Mouse (Mus musculus) cerebellum, postnatal 36 days (tissue): ENCODE measurements around the gene Scd4.
"Not testable (repeated sequence)": the region's sequence is repeated elsewhere in the genome, so short reads cannot be mapped to it uniquely, and the experiment has no call there.

ENCODE experiments used
- DNase-seq, 2 experiments: peaks; one replicate each; pipeline ENCODE4 v3.0.0; 2021 to 2022; ENCODE audit warnings: mixed read lengths in 2 of 2

Gene Scd4

DNA sequence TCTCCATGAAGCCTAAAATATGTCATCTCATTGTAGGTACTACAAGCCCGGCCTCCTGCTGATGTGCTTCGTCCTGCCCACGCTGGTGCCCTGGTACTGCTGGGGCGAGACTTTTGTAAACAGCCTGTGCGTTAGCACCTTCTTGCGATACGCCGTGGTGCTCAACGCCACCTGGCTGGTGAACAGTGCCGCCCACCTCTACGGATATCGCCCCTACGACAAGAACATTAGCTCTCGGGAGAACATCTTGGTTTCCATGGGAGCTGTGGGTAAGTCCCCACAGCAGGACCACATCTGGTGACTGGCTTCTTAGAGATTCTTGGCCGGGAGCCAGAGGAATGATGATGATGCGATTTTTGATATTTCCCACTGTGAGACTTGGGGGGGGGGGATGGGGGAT lies 31.7 kb upstream of the Scd4 start:
- peak in 1 of 2 experiments; percentile 34 for DNase-seq

DNA sequence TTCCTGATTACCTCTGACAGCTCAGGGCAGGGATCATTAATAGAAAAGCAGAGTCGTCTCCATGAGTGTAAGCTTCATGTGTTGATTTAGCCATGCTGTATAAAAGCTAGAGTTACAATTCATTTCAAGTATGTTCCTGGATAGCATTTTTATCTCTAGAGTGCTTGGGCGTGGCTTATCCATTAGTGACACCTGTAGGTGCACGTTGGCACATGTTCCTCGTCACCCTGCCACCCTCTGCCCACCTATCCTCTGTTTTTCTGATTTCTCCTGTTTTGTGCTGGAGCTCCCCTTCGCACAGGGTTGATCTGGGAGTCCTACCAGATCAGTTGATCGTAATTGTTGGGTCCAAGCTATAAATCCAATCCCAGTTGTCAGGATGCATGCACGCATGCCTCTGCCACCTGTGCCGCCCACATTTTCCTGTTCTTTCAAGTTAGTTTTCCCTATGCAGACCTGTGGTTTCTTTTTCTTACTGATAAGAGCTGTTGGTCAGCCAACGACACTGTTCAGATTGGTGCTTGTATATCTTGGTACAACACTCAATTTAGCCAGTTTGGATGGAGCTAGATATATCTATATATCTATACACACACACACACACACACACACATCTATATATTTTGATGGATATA lies 31.1 kb upstream of the Scd4 start:
- no peak for DNase-seq

DNA sequence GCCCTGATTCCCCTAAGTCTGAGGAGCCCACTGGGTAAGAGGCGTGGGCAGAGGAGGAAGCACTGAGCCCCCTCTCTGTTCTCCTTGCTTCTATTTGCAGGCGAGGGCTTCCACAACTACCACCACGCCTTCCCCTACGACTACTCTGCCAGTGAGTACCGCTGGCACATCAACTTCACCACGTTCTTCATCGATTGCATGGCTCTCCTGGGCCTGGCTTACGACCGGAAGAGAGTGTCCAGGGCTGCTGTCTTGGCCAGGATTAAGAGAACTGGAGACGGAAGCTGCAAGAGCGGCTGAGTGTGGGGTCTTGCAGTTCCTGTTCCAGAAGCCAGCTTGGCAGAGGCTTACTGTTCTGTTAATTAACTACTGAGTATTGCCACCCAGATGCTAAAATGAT lies 30.0 kb upstream of the Scd4 start:
- DNase-seq: no peak

DNA sequence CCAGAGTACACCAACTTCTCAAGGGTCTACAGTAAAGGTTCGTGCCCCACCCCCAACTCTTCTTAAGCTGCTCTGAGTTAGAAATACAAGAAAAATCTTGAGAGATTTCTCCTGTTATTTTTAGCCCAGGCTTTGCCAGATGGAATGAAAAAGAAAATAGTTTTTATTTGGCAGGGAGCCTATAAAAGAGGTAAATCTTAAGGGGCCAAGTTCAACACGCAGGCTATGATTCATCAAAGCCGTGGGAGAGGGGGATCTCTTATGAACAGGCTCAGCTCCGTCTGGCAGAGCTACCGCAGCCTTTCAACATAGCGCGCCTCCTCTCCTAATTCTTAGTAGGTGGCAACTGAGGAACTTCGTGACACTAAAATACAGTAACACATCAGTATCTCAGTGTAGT lies 29.4 kb upstream of the Scd4 start:
- no peak for DNase-seq

DNA sequence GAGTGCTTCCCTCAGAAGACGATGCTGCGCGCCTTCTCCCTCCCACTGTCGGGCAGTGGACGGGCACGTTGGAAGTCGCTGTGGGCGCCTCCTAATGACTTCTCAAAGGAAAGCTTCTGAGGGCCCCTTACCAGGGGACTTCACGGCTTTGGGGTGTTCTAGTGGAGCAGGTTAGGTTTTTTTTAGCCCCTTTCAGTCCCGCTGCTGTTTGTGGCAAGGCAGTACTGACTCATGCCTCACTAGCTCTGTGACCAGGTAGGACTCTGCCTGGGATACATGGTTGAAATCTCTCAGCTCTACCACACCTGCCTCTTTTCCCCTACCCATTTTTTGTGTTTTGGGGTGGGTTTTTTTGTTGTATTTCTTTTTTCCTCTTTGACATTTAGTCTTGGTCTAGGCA lies 28.5 kb upstream of the Scd4 start:
- no peak for DNase-seq

DNA sequence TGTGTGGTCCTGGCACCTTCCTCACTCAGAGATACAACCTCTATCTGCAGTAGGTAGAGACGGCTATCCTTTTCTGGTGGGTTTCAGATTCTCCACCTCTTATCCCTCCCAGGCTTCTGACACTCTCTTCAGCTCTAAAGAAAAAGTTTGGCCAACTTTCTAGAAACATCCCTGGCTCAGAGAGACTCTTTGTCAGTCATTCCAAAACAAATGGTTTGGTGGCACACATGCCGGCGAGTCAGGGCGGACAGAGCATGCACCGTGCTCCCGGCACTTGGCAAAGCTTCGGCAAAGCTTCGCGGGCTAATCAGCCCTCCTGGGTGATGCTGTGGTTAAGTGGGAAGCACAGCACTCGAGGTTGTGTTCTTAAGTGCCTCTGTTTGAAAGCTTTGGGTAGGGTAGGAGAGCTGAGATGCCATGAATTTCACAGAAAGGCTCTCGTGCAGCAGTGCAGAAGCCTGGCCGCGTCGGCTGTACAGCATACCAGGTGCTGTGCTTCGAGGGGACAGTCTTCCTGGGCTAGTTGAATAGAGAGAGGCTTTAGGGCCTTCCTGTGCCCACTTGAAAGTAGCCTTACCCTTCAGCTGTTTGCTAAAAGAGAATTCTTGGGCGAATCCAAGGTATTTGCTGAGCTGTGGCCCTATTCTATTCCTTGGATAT lies 27.9 kb upstream of the Scd4 start:
- no peak for DNase-seq

DNA sequence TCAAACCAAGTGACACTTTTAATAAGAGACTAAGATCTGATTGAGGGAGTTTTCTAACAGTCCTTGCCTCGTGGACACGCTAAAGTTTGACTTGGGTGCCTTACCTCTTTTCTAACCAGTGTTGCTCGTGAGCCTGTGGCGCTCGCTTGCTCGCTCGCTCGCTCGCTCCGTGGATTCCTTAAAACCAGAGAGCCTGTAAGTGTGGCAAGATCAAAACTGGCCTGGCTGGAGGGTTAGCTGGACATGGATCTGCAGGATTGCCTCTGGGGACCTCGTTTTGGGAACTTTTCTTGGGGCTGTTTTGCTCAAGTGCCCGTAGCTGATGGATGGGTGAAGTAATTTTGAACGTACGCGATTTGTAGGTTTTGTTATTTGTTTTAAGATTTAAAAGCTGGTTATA lies 27.2 kb upstream of the Scd4 start:
- no peak for DNase-seq

DNA sequence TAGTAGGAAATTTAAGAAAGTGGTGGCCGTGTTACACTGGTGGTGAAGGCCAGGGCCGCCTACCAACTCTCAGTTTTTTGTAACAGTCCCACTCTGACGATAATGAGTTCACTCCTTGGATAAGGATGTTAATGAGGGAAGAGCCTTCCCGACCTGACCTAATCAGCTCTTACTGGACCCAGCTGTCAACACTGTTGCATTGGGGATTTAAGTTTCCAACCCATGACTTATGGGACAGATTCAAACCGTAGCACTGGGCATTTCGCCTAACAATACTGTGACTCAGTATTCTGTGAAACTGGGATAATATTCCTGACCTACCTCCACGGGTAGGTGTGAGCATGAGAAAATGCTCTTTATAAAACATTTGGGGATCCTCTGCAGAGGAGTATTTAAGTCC lies 26.7 kb upstream of the Scd4 start:
- DNase-seq: no peak

DNA sequence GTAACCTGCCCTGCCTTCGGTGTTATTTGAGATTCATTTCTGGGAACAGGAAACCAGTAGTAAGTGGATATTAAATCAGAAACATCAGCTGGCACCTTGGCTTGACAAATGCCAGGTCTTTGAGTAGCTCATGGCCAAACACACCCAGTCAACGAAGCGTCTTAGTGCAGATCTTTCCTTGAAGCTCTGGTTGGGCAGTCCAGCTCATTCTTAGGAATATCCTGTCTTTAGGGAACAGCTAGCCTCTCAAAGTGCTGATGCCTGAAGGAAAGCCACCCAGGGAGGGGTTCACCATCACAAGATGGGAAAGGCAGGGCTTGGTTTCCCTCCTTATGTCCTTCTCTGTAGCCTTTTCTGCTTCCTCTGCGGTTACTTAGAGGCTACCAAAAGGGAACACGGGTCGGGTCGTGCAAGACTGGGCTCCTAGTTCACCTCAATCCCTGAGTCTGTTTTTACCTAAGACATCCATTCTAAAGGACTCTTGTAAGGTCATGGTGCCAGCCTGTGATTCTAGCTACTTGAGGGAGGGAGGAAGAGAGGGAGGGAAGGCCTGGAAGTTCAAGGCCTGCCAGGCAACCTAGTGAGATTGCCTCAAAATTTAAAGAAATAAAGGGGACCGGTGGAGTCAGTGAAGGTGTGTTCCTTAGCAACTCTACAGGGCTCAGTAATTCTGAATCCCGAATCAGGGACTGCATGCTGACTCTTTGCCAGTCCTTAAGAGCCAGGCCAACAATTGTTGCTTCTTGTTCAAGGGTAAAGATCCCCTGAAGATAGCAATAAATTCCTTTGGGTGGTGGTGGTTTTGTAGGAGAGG lies 25.6 kb upstream of the Scd4 start:
- no peak for DNase-seq

DNA sequence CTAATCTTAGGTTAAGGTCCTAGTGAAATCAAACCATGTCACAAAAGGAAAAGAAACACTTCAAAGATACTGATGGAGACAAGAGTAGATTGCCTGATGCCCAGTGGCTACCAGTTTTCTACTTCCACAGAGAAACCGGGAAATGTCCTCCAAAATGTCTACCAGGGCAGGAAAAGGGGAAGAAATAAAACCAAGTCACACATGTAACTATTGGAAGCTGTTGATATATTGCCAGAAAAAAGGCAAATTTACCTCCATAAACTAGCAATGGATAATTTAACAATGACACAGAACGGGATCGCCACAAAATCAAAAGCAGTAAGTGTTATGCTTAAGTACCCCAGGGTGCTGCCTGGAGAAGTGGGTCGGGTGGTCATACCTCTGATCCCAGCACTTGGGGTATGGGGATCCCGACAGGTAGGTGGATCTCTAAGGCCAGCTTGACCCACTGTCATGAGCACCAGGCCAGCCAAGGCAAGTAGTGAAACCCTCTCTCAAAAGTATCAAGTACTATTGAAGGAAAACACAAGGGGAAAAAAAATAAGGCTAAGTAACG lies 24.9 kb upstream of the Scd4 start:
- DNase-seq: no peak

DNA sequence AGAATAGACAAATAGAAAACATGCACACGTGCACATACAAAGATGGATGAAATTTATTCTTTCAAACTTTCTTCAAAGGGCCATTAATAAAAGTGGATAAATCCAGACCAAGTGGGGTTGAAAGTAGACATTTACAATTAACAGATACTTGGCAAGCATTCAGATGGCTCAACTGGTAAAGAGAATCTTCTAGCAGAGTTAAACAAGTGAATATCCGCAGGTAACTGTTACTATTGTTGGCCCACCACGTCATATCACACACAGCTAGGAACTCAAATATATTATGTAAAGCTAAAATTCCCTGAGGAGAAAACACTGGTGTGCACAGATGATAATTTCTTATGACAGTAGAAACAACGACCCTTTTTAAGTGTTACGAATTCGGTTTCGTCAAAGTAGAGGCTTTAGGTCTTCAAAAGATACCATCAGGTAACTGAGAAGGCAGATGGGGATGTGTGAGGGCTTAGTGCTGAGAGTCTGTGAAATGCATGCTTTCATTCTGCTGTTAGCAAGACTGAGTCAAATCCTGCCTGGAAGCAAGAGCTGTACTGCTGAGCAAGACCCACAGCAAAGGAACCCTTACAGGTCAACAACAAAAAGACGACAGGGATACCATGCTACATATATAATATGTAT lies 24.2 kb upstream of the Scd4 start:
- DNase-seq: no peak

DNA sequence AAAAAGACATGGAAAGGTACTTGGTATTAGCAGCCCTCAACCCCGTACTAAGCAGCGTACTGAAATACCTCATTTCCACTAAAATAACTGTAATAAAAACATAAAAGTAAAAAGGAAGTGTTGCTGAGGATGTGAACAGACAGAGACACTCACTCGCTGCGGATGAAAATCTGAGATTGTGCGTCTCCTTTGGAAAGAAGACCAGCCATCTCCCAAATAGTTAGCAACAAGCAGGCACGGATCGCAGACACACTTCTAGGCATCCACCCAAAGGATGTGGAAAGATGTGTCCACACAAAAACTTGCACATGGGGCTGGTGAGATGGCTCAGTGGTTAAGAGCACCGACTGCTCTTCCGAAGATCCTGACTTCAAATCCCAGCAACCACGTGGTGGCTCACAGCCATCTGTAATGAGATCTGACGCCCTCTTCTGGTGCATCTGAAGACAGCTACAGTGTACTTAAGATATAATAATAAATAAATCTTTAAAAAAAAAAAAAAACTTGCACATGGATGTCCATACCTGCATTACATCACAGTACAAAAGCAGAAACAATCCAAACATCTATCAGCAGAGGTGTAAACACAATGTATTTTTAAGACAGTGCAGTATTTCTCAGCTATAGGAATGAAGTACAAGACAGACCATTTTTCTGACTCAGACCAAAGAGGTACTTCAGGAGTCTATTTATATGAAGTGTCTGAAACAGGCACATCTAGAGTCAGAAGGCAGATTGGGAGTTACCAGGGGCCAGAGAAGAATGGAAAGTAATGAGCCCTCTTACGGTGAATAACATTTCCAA lies 23.3 kb upstream of the Scd4 start:
- no peak for DNase-seq

DNA sequence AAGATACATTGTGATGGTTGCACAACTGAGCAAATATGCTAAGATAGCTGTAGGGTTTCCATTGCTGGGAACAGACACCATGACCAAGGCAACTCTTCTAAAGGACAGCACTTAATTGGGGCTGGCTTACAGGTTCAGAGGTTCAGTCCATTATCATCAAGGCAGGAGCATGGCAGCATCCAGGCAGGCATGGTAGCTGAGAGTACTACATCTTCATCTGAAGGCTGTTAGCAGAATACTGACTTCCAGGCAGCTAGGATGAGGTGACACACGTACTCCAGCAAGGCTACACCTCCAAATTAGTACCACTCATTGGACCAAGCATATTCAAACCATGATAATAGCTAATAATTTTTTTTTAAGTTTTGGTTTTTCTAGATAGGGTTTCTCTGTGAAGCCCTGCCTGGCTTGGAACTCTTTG lies 22.7 kb upstream of the Scd4 start:
- not testable (repeated sequence) for DNase-seq

DNA sequence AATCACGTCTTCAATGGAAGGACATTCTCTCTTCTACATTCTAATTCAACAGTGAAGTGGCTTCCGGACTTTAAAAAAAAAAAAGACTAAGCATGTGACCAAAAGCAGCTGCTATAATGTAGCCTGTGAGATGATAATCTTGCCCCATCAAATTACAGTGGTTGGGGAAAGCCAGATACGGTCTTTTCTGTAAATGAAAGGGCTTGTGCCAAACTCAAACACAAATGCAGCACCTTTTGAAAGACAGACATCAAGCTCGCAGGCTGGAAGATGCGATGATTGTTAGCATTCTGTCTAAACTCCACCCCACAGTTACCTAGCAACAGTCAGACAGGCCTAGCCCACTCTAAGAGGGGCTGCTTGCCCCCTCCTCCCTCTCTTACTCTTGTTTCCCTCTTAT lies 22.1 kb upstream of the Scd4 start:
- DNase-seq: no peak

DNA sequence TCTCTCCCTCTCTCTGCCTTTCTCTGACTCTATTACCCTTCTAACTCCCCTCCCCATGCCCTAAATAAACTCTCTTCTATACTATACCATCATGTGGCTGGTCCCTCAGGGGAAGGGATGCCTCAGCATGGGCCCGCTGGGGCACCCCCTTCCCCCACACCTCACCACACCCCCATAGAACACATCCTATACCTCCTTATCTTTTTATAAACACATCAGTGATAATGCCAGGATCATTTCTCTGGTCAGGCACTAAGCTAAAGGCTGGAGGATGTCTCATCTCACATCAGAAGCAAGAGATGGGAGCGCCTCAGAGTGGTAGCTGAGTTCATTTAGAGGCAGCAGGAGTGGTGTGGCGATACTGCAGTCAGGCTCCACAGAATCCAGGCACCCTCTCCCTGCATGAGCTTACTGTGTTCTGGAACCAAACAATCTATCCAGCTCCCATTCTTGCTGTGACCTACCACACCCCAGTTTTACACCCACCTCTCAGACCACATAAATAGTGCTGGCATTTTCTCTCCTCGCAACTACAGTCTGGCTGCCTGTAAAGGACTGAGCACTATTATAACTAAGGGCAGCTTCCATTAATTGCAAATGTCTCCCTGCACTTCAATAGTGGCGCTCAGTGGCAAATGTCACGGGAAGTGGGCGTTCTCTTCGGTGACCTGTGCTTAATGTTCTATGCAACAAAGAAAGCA lies 21.4 kb upstream of the Scd4 start:
- DNase-seq: no peak

DNA sequence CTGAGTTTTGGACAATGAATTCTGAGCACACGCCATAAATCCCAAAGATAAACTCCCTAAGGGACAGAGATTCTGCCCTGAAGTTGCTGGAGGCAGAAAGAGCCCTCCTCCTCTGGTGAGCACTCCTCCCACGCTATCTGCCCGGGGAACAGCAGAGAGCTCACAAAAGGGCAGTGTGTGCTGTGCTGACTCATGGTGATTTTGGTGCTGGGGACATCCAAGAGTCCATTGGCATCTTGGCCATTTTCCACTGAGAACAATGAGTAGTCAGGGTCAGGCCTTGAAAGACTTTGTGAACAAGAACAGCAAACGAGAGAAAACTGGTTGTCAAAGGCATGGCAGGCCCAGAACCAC lies 20.9 kb upstream of the Scd4 start:
- no peak for DNase-seq

DNA sequence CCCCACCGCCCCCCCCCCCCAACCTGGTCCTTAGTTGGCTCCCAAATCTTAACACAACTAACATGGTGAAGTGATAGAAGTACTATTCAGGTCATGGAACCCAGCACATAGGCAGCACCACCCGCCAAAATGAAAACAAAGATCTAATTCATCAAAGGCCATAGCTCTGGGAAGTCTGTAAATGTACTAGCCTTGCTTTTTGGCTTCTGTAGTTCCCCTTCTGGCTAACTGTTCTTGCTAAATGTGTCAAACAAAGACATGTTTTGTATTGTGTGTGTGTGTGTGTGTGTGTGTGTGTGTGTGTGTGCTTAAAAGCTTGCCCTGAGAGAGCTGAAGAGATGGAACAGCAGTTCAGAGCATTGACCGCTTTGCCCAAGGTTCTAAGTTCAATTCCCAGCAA lies 19.8 kb upstream of the Scd4 start:
- DNase-seq: no peak

DNA sequence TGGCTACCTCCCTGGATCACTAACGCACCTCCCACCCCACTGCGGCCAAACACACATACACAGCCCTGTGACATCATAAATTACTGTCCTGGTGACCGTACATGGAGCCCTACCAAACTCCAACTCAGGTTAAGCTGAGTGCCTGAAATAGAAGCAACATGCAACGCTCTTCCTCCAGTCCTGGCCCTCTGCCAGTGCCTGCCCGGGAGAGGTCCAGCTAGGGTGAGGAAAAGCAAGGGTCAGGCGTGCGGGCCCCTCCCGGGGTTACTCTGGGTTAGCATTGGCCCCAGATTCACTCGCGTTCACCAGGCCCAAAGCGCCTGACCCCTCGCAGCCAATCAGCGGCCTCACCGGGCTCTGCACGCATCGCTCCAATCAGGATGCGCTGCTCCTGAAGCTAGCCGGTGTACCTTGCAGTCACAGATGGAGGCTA lies 18.5 kb upstream of the Scd4 start:
- DNase-seq: peak; percentile 92 to 93

DNA sequence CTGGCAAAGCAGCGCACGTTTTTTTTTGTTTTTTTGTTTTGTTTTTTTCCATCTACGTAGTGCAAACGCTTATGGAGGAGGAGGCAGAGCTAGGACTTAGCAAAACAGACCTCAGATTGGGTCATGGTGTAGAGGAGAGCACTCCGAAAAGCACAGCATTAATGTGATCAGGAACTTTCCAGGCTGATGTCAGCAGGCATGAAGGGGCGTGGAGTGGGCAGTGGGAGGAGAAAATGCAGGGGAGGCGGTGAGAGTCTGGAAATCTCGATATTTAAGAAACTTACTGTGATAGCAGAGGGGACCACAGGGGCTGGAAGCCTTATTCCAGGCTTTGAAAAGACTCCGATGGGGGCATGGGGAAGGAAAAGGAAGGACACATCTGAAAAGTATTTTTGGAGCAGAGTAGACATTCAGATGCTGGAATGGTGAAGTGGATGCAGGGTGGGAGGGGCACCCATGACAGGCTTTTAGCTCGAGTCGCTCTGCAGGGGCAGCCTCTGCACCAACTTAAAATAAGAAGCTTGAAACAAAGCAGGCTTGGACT lies 17.9 kb upstream of the Scd4 start:
- DNase-seq: no peak

DNA sequence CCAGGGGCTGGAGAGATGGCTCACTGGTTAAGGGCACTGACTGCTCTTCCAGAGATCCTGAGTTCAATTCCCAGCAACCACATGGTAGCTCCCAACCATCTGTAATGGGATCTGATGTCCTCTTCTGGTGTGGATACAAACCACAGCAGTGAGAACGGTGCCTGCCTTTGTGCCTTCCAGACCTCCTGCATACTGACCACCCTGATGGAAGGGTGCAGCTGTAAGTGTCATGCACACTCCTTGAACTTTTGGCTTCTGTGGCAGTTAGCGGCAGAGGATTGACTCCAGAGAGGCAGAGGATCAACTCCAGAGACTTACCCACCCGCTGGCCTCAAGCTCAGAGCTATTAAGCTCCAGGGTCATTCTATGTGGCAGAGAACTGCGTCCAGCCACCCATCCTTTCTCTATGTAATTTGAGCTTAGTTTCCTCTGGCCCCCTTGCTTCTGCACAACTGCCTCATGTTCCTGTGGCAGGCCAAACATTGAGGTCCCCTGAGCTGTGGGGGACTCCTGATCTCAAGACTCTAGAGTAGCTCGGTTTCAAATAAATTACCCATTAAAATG lies 16.1 kb upstream of the Scd4 start:
- DNase-seq: no peak

DNA sequence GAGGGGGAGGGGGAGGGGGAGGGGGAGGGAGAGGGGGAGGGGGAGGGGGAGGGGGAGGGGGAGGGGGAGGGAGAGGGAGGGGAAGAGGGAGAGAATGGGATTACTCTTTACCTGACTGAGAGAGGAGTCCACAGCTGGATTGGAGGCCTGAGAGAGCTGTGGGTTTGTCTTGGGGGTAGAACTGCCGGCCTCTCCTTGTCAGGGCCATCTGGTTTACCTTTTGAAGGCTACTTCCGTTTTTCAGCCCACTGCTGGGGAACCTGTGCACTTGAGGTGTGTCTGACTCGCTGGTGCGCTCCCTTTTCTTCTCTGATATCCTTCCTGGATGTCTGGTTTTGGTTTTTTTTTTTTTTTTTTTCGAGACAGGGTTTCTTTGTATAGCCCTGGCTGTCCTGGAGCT lies 15.5 kb upstream of the Scd4 start:
- DNase-seq: no peak
